Mouse (Mus musculus) brain, embryonic 14.5 days (tissue): ENCODE measurements at regions not wholly inside any gene's neighbourhood (a gene's known extent, or its start where the extent isn't known, plus 50 kb on each side); places are given as distances from the start of the nearest gene placed in this dataset.

ENCODE experiments used
- DNase-seq: peaks from one replicate; pipeline ENCODE4 v3.0.0-alpha.2; 2011; ENCODE audit warnings: low read depth
- CTCF ChIP-seq: fragments of 200-500 bp; IDR thresholded peaks from 2 replicates; pipeline ENCODE4 v1.5.1; 2012; ENCODE audit warnings: inconsistent platforms, mild to moderate bottlenecking, moderate library complexity, borderline replicate concordance; ENCODE audit not compliant: insufficient read depth, insufficient read length; ENCODE audit errors: extremely low read depth
- POLR2A ChIP-seq: fragments of 200-500 bp; IDR thresholded peaks from 2 replicates; pipeline ENCODE4 v1.6.1; 2012; ENCODE audit warnings: mild to moderate bottlenecking, inconsistent platforms, borderline replicate concordance; ENCODE audit not compliant: poor library complexity, insufficient read depth, insufficient read length, severe bottlenecking; ENCODE audit errors: extremely low read depth

GRCm38 (mm10) chr5:118909756-118910155, 349.3 kb downstream of the Med13l start:
- TF ChIP-seq CTCF = no peak
- DNase-seq = no peak

- DNase-seq = peak; percentile 56
- TF ChIP-seq POLR2A = no peak
- TF ChIP-seq CTCF = no peak
Measured at GRCm38 (mm10) chr5:118914191-118914750, 353.8 kb downstream of the Med13l start.

GRCm38 (mm10) chr5:118923357-118923756, 362.9 kb downstream of the Med13l start:
- TF ChIP-seq CTCF (no peak), POLR2A (no peak)
- DNase-seq = no peak

- no peak for DNase-seq
- TF ChIP-seq POLR2A (no peak), CTCF (no peak; the same call in 1 of the 2 replicates)
Measured at GRCm38 (mm10) chr5:118929037-118929436, 368.6 kb downstream of the Med13l start.

GRCm38 (mm10) chr5:118929990-118930501, 369.6 kb downstream of the Med13l start:
- peak; percentile 38 for DNase-seq
- TF ChIP-seq POLR2A (no peak), CTCF (no peak)

GRCm38 (mm10) chr5:118939336-118940039, 379.0 kb downstream of the Med13l start:
- DNase-seq = peak; percentile 63
- no peak for TF ChIP-seq POLR2A
- TF ChIP-seq CTCF = no peak

- TF ChIP-seq CTCF = no peak
- DNase-seq = peak; percentile 81
Measured at GRCm38 (mm10) chr5:118944256-118944655, 383.8 kb downstream of the Med13l start.

- peak; percentile 87 for DNase-seq
- TF ChIP-seq POLR2A (no peak), CTCF (no peak)
Measured at GRCm38 (mm10) chr5:118946090-118946489, 385.6 kb downstream of the Med13l start.

- TF ChIP-seq CTCF (no peak), POLR2A (no peak)
- DNase-seq = peak; percentile 12
Measured at GRCm38 (mm10) chr5:118946994-118947393, 386.5 kb downstream of the Med13l start.

GRCm38 (mm10) chr5:118948119-118948786, 387.8 kb downstream of the Med13l start:
- TF ChIP-seq POLR2A = no peak
- TF ChIP-seq CTCF = no peak

GRCm38 (mm10) chr5:118951067-118951466, 390.6 kb downstream of the Med13l start:
- no peak for TF ChIP-seq POLR2A
- no peak for TF ChIP-seq CTCF
- DNase-seq = no peak

More at GRCm38 (mm10) chr5:118948119-118948786, 387.8 kb downstream of the Med13l start:
- DNase-seq = no peak

GRCm38 (mm10) chr5:118960521-118961001, 400.1 kb downstream of the Med13l start:
- no peak for DNase-seq
- TF ChIP-seq POLR2A (no peak), CTCF (no peak)

- DNase-seq = no peak
- TF ChIP-seq CTCF (no peak), POLR2A (no peak)
Measured at GRCm38 (mm10) chr5:118961091-118961490, 400.6 kb downstream of the Med13l start.

- TF ChIP-seq POLR2A (no peak), CTCF (no peak)
Measured at GRCm38 (mm10) chr5:118962152-118962551, 401.7 kb downstream of the Med13l start.

GRCm38 (mm10) chr5:118963001-118963400, 402.5 kb downstream of the Med13l start:
- no peak for DNase-seq
- TF ChIP-seq POLR2A (no peak), CTCF (no peak)

More at GRCm38 (mm10) chr5:118962152-118962551, 401.7 kb downstream of the Med13l start:
- DNase-seq = no peak
